Mouse (Mus musculus): Measurements from ENCODE around the gene Stim1.

DNA sequence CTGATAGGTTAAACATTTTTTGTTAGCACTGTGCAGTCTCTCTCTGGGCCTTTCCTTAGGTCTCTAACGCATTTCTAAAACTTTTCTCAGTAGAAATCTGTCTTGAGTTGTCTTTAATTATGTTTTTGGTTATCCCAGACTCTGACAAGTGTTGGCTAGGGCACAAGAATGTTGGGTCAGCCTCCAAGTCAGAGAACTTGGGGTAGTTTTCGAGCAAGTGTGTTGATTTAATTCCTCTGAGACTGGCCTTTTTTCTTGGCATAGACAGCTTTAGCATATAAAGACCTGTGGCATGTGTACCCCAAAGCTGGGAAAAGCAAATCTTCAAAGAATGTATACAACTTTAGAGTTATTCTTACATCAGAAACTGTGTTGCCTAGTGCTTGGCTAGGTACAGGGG, 78.3 kb downstream of the Stim1 start:
- TF ChIP-seq CTCF (conservative IDR thresholded peaks at IDR 0.05; ENCODE audit: insufficient read depth, insufficient read length, low read depth, low read length) (no peak), POLR2A (IDR thresholded peaks at IDR 0.05; ENCODE audit: low read depth, low read length) (no peak)
